9 mouse cellular contexts compared by ENCODE assay signal in genomic region chr6:32583582-32583981, GRCm38 (mm10). TPM values are rescaled to one million over a fixed set of nuclear protein-coding genes. Genes with fewer than 3 reads are reported as not detected.
A peak's percentile ranks its signal among the peaks of the same experiment; 100 is the strongest.
DNase-seq lines count a peak whose midpoint lies in the region; ATAC-seq and TF ChIP-seq lines count a peak whose summit lies in the region.
"Had no signal": no experiment of that assay in that cellular context is flagged by ENCODE, and none has a peak within 500 bp of the region (broad histone marks: within the 10 kb centered on the region; RNA-seq: fewer than 3 reads in every experiment).

No protein-coding gene starts in this region.

- H3K27me3 ChIP-seq in cerebellum, adult 2 months (ENCODE audit: control insufficient read depth, insufficient read depth, low read length): no peaks in the 10 kb centered on the region
- peaks cover 41% of the 10 kb centered on the region for H3K27me3 ChIP-seq in liver, postnatal 0 days (ENCODE audit: insufficient read depth, low read length)
- peaks cover 57% of the 10 kb centered on the region for H3K27me3 ChIP-seq in liver, embryonic 11.5 days (replicated peaks; ENCODE audit: control insufficient read depth, insufficient read depth, low read length)
- H3K27me3 ChIP-seq in midbrain, embryonic 10.5 days (ENCODE audit: low read depth, poor library complexity, severe bottlenecking): peaks cover 61% of the 10 kb centered on the region

- no peak for DNase-seq in cerebellum, adult 2 months
- no peak for DNase-seq in cerebellum, adult 9-10 months
- DNase-seq in liver, postnatal 0 days: no peak
- DNase-seq in liver, embryonic 11.5 days (ENCODE audit: low spot score): no peak
- peak; percentile 33 for DNase-seq in midbrain, embryonic 10.5 days (ENCODE audit: low spot score)
- peak; percentile 35 for DNase-seq in right cerebral cortex, postnatal 25 days

- no peaks in the 10 kb centered on the region for H3K9me3 ChIP-seq in liver, postnatal 0 days (ENCODE audit: low read length)
- H3K9me3 ChIP-seq in liver, embryonic 11.5 days (ENCODE audit: control insufficient read depth, low read length): no peaks in the 10 kb centered on the region
- no peaks in the 10 kb centered on the region for H3K9me3 ChIP-seq in midbrain, embryonic 10.5 days (replicated peaks)
- H3K9me3 ChIP-seq: heart, embryonic 15.5 days had no signal

- no peak for TF ChIP-seq POLR2A in cerebellum, adult 2 months (IDR thresholded peaks at IDR 0.05; ENCODE audit: borderline replicate concordance, insufficient read depth, low read length)

- no peak for ATAC-seq in liver, postnatal 0 days
- no peak for ATAC-seq in liver, embryonic 11.5 days (replicated peaks; ENCODE audit: low FRiP score)
- no peak for ATAC-seq in activated CD4-positive, CD25-positive, alpha-beta regulatory T cell, adult 4 months
- no peak for ATAC-seq in granulocyte monocyte progenitor cell, adult 5-6 weeks (replicated peaks; ENCODE audit: poor library complexity, severe bottlenecking)

- 57% methylated on average over 3 of the region's 3 CpGs for WGBS in cerebellum, adult 2 months
- 41% methylated on average over 3 of the region's 3 CpGs for WGBS in liver, postnatal 0 days (ENCODE audit: insufficient replicate concordance)
- 28% methylated on average over 3 of the region's 3 CpGs for WGBS in liver, embryonic 11.5 days
- 8% methylated on average over 3 of the region's 3 CpGs for WGBS in midbrain, embryonic 10.5 days

- no peak overlapping the region for H3K9ac ChIP-seq in liver, postnatal 0 days (replicated peaks)
- no peak overlapping the region for H3K9ac ChIP-seq in liver, embryonic 11.5 days (ENCODE audit: low read depth, low read length)
- H3K9ac ChIP-seq: heart, embryonic 15.5 days had no signal

- H3K27ac ChIP-seq in cerebellum, adult 2 months (ENCODE audit: insufficient read depth, low read length): no peak overlapping the region
- no peak overlapping the region for H3K27ac ChIP-seq in liver, postnatal 0 days (ENCODE audit: low read depth)
- no peak overlapping the region for H3K27ac ChIP-seq in liver, embryonic 11.5 days (ENCODE audit: low read depth, low read length)
- 0 out of 2 replicates have a peak overlapping the region, but pooled peaks have one; percentile 23 for H3K27ac ChIP-seq in midbrain, embryonic 10.5 days (replicated peaks)
- H3K27ac ChIP-seq: heart, embryonic 15.5 days had no signal

- no peak overlapping the region for H3K4me2 ChIP-seq in liver, postnatal 0 days (ENCODE audit: low read depth, low read length)
- H3K4me2 ChIP-seq in liver, embryonic 11.5 days: no peak overlapping the region

- H3K4me1 ChIP-seq in cerebellum, adult 2 months (ENCODE audit: control insufficient read depth, insufficient read depth, low read length): peaks cover 8% of the 10 kb centered on the region
- peaks cover 8% of the 10 kb centered on the region; the same call in 1 of the 2 replicates for H3K4me1 ChIP-seq in liver, postnatal 0 days (ENCODE audit: insufficient read depth)
- peaks cover 4% of the 10 kb centered on the region; the same call in 1 of the 2 replicates for H3K4me1 ChIP-seq in liver, embryonic 11.5 days (replicated peaks; ENCODE audit: control insufficient read depth, insufficient read depth, low read length)
- H3K4me1 ChIP-seq in midbrain, embryonic 10.5 days: peaks cover 70% of the 10 kb centered on the region

- TF ChIP-seq EP300 in liver, postnatal 0 days (IDR thresholded peaks at IDR 0.05; ENCODE audit: low read depth): no peak

- no peak overlapping the region for H3K4me3 ChIP-seq in cerebellum, adult 2 months (replicated peaks; ENCODE audit: insufficient read depth, low read depth, low read length)
- H3K4me3 ChIP-seq in liver, postnatal 0 days (ENCODE audit: low read depth, low read length): no peak overlapping the region
- no peak overlapping the region for H3K4me3 ChIP-seq in liver, embryonic 11.5 days (ENCODE audit: low read depth, low read length)
- no peak overlapping the region for H3K4me3 ChIP-seq in midbrain, embryonic 10.5 days
- H3K4me3 ChIP-seq: heart, embryonic 15.5 days had no signal

- 0 out of 2 replicates have a peak, but pooled peaks have one; percentile 21 for TF ChIP-seq CTCF in cerebellum, adult 2 months (IDR thresholded peaks at IDR 0.05; ENCODE audit: borderline replicate concordance, insufficient read depth, low read depth, low read length)
- 0 out of 2 replicates have a peak, but pooled peaks have one; percentile 4 for TF ChIP-seq CTCF in liver, postnatal 0 days (IDR thresholded peaks at IDR 0.05; ENCODE audit: low read depth)

- H3K36me3 ChIP-seq in liver, postnatal 0 days (replicated peaks; ENCODE audit: insufficient read depth, low read length): no peaks in the 10 kb centered on the region
- no peaks in the 10 kb centered on the region for H3K36me3 ChIP-seq in liver, embryonic 11.5 days (ENCODE audit: control insufficient read depth, insufficient read depth, low read length)
- no peaks in the 10 kb centered on the region for H3K36me3 ChIP-seq in midbrain, embryonic 10.5 days
- H3K36me3 ChIP-seq: heart, embryonic 15.5 days had no signal

RNA-seq across cellular contexts. Expression of gene Plxna4, which starts 4.4 kb away (rescaled TPM):
- 15.1 and 15.6 TPM in 2 replicates for polyA plus RNA-seq in cerebellum, adult 2 months (2012; rRNA removed)
- 0.36 and 0.37 TPM in 2 replicates for polyA plus RNA-seq in liver, postnatal 0 days (2015; fragmentation: Nextera tagmentation; extraction: Ambion mirVana)
- polyA plus RNA-seq in liver, embryonic 11.5 days (2014; fragmentation: Nextera tagmentation; extraction: Ambion mirVana): 1.4 and 1.8 TPM in 2 replicates
- 1.2 and 1.6 TPM in 2 replicates for polyA plus RNA-seq in midbrain, embryonic 10.5 days (2016; fragmentation: Nextera tagmentation; extraction: Ambion mirVana)
- not detected for polyA plus RNA-seq in activated CD4-positive, CD25-positive, alpha-beta regulatory T cell, adult 4 months (2017; shearing (Covaris generic))
- total RNA-seq in granulocyte monocyte progenitor cell, adult 5-6 weeks (2014; fragmentation: Nextera tagmentation): not detected in 2 replicates
- not detected in 2 replicates for total RNA-seq in granulocyte monocyte progenitor cell, adult 5-6 weeks (2017)

Comparison
In these comparisons a context has a peak if more than half of its experiments do, and no peak if none do; other contexts are left out.
1. DNase-seq: peak in midbrain, embryonic 10.5 days (single experiment) and right cerebral cortex, postnatal 25 days (single experiment); none in cerebellum, adult 2 months (0 of 2), cerebellum, adult 9-10 months (single experiment), liver, postnatal 0 days (single experiment) and liver, embryonic 11.5 days (single experiment).